Mouse (Mus musculus) lung, postnatal 0 days (tissue): ENCODE measurements around the gene Vps50.

ENCODE experiments used
- CTCF ChIP-seq: IDR thresholded peaks from 2 replicates; pipeline ENCODE4 v1.5.1; 2016; ENCODE audit warnings: antibody characterized with exemption, mild to moderate bottlenecking
- EP300 ChIP-seq: IDR thresholded peaks from 2 replicates; pipeline ENCODE4 v1.6.1; 2016; ENCODE audit warnings: antibody characterized with exemption, mild to moderate bottlenecking, control low read depth

DNA sequence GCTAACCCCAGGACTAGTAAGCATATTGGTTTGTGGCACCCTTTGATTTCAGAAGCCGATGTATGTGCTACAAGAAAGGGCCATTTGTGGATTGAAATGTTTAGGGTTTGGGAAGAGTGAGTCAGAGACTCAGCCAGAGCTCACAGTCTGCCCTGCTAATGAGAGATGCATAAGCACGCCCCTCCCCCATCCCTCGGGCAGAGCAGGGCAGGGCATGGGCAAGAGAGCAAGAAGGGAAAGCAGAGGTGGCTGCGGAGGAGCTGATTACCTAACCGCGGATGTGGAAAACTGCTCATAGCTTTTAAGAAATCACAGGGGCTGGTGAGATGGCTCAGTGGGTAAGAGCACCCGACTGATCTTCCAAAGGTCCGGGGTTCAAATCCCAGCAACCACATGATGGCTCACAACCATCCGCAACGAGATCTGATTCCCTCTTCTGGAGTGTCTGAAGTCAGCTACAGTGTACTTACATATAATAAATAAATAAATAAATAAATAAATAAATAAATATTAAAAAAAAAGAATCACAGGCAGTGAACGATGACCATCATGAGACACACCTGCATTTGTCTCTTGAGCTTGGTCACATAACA, 42.1 kb upstream of the Vps50 start:
- TF ChIP-seq EP300 (no peak), CTCF (no peak)
